Mouse (Mus musculus) bone marrow, adult 2 months (tissue): ENCODE measurements around the gene Myo19.

ENCODE experiments used
- CTCF ChIP-seq: fragments of 200-500 bp; IDR thresholded peaks from 2 replicates; pipeline ENCODE4 v1.5.1; 2011; ENCODE audit warnings: low read length, control low read depth; ENCODE audit not compliant: control insufficient read depth, insufficient read depth
- POLR2A ChIP-seq: fragments of 200-500 bp; IDR thresholded peaks from 2 replicates; pipeline ENCODE4 v1.6.1; 2011; ENCODE audit warnings: low read depth, mild to moderate bottlenecking, control low read depth, low read length, borderline replicate concordance; ENCODE audit not compliant: control insufficient read depth

DNA sequence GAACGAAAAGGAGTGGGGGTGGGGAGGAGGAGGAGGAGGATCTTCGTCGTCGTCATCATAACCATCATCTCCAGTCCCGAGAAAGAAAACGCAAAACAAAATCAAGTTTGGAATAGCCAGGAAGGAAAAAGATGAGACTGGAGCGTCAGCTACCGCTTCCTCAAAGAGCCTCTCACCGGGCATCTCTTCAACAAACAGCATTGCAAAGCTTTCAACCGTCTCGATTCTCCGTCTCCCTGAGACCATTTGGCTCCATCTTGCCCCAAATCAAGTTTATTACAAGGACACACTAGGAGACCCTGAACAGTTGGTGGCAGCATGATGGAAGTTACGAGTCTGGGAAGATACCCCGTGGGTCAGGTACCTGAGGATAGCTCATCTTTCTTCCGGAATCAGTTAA, 77.2 kb downstream of the Myo19 start:
- TF ChIP-seq CTCF: no peak
- no peak for TF ChIP-seq POLR2A
